Mouse (Mus musculus): ENCODE measurements around the gene 2700081O15Rik. TPM values are rescaled to one million over a fixed set of nuclear protein-coding genes. Genes with fewer than 3 reads are reported as not detected.

2700081O15Rik gene
- polyA plus RNA-seq, 1 experiment from 2014 or later, result 7.4 TPM

DNA sequence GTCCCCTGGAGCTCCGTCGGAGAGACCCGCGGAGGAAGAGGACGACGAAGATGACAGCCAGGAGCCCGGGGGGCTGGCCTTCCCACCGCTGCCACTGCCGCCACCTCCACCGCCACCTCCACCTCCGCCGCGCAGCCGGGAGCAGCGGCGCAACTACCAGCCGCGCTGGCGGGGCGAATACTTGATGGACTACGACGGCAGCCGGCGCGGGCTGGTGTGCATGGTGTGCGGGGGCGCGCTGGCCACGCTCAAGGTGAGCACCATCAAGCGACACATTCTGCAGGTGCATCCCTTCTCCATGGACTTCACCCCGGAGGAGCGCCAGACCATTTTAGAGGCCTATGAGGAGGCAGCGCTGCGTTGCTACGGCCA is 5.2 kb downstream of the 2700081O15Rik start:
- Histone ChIP-seq H3K36me3 (peaks cover 74% of the 10 kb centered on the region), H3K4me3 (replicated peaks) (peak overlapping the region; percentile 11), H3K27me3 (no peaks in the 10 kb centered on the region), H3K4me1 (peaks cover 69% of the 10 kb centered on the region), H3K9ac (peak overlapping the region; percentile 17; the same call in 1 of the 2 replicates), H3K4me2 (peak overlapping the region; percentile 49), H3K27ac (peak overlapping the region; percentile 80), H3K9me3 (replicated peaks) (no peaks in the 10 kb centered on the region)
- WGBS, result 10% methylated on average over 35 of the region's 35 CpGs
- no peak for ATAC-seq (replicated peaks; ENCODE audit: low FRiP score)

DNA sequence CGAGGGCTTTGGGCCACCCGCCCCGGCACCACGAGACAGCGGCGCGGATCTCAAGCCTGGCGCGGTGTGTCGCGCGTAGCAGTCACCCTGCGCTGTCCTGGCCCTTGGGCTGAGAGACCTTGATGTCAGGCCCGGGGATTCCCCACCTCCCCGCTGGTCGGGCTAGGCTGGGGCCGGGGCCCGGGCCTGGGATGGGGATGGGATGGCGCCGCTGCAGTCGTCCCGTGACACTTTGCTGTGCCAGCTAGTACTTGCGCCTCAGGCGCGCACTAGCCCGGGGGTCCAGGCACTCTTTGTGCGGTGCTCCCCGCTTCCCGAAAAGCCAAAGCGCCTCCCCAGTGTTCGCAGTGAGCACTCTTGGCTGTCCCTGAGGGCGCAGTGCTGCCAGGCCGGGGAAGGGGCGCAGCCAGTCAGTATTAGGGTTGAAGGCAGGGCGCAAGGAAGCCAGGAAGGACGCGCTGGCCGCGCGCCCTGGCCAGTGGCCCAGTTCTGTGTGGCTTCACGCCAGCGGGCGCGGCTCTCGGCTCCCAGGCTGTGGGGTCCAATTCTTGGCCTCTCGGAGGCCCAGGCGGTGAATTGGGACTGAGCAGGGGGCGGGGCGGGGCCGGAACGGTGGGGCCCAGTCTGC is 5.7 kb downstream of the 2700081O15Rik start:
- Histone ChIP-seq H3K9ac (peak overlapping the region; percentile 17; the same call in 1 of the 2 replicates), H3K36me3 (peaks cover 79% of the 10 kb centered on the region), H3K27me3 (no peaks in the 10 kb centered on the region), H3K27ac (peak overlapping the region; percentile 80), H3K4me1 (peaks cover 69% of the 10 kb centered on the region), H3K9me3 (replicated peaks) (no peaks in the 10 kb centered on the region), H3K4me2 (peak overlapping the region; percentile 49), H3K4me3 (replicated peaks) (peak overlapping the region; percentile 11)
- ATAC-seq (replicated peaks; ENCODE audit: low FRiP score), result peak; percentile 61
- 17% methylated on average over 51 of the region's 51 CpGs for WGBS

DNA sequence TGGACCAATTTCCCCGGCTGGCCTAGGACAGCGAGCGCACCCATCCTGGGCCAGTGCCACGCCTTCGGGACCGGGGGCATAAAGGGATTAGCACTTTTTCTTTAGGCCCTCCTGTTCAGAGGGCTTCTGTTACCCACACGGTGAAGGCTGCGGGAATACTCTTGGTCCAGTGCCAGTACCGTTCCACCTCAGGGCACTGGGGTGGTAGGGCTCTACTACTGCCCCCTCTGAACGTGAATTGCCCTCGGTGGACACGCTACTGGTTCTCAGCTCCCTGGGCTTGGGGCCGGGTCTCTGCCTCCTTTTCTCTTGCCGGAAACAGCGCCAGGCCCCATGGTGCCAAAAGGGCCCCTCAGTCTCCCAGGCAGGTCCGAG is 6.2 kb downstream of the 2700081O15Rik start:
- 28% methylated on average over 16 of the region's 16 CpGs for WGBS
- H3K27ac ChIP-seq, result peak overlapping the region; percentile 80
- no peak; the same call in 1 of the 2 replicates for ATAC-seq (replicated peaks; ENCODE audit: low FRiP score)
- H3K9me3 ChIP-seq (replicated peaks), result no peaks in the 10 kb centered on the region
- no peaks in the 10 kb centered on the region for H3K27me3 ChIP-seq
- 0 out of 2 replicates have a peak overlapping the region, but pooled peaks have one; percentile 17 for H3K9ac ChIP-seq
- peak overlapping the region; percentile 11 for H3K4me3 ChIP-seq (replicated peaks)
- peaks cover 84% of the 10 kb centered on the region for H3K36me3 ChIP-seq
- peaks cover 64% of the 10 kb centered on the region for H3K4me1 ChIP-seq
- peak overlapping the region; percentile 49 for H3K4me2 ChIP-seq

DNA sequence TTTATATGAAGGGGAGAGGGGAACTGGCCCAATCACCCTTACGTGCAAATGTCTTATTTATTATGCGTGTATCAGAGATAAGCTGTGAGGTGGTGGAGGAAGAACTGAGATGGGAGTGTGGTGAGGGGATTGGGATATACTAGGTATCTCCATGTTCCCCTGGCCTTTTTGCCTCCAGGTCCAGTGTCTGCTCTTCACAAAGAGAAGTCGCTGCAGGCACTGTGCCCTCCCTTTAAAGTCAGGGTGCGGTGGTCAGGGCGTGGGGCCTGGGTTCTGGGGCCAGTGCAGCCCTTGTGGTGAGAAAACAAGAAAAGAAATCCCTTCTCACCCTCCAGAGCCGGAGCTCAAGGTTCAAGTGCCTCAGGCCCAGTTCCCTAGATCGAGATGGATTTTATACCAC is 6.7 kb downstream of the 2700081O15Rik start:
- Histone ChIP-seq H3K9me3 (replicated peaks) (no peaks in the 10 kb centered on the region), H3K4me2 (no peak overlapping the region), H3K4me1 (peaks cover 59% of the 10 kb centered on the region), H3K27ac (0 out of 2 replicates have a peak overlapping the region, but pooled peaks have one; percentile 80), H3K36me3 (peaks cover 89% of the 10 kb centered on the region), H3K9ac (no peak overlapping the region), H3K4me3 (replicated peaks) (no peak overlapping the region), H3K27me3 (no peaks in the 10 kb centered on the region)
- WGBS, result 71% methylated on average over 7 of the region's 7 CpGs
- no peak for ATAC-seq (replicated peaks; ENCODE audit: low FRiP score)

DNA sequence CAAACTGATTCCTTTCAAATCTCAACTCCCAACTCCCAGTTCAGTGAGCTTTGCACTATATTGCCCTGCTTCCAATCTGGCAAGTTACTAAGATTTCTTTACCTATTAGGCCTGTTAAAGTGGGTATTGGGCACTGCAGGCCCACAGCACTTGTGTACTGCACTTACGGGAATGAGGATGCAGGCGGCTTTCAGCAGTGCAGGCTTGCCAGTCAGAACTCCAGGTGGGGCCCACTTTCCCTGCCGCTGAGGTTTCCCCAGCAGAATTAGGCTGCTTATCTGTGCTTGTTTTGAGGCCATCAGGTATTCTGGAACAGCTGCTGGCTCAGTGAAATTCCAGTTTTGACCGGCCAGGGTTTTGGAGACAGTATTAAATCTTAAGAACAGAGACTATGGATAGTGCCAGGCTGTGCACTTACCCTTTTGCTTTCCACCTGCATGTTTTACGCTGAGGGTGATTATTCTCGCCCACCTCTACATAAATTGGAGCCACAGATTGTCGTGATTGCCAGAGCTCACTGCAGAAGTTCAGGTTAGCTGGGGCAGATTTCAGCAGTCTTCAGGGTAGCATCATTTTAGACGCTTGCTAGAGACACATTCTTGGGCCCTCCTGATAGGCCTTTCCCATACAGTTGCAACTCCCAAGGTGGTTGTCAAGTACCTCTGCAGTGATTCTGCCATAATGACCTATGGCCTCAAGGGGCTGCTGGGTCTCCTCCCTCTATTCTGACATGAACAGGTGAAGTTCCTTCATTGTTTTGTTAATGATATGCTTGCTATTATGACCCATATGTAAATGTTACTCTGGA is 7.4 kb downstream of the 2700081O15Rik start:
- Histone ChIP-seq H3K4me2 (no peak overlapping the region), H3K4me3 (replicated peaks) (no peak overlapping the region), H3K36me3 (peaks cover 92% of the 10 kb centered on the region), H3K27me3 (no peaks in the 10 kb centered on the region), H3K9me3 (replicated peaks) (no peaks in the 10 kb centered on the region), H3K9ac (no peak overlapping the region), H3K4me1 (peaks cover 53% of the 10 kb centered on the region), H3K27ac (0 out of 2 replicates have a peak overlapping the region, but pooled peaks have one; percentile 18)
- no peak for ATAC-seq (replicated peaks; ENCODE audit: low FRiP score)
- 69% methylated on average over 8 of the region's 8 CpGs for WGBS

DNA sequence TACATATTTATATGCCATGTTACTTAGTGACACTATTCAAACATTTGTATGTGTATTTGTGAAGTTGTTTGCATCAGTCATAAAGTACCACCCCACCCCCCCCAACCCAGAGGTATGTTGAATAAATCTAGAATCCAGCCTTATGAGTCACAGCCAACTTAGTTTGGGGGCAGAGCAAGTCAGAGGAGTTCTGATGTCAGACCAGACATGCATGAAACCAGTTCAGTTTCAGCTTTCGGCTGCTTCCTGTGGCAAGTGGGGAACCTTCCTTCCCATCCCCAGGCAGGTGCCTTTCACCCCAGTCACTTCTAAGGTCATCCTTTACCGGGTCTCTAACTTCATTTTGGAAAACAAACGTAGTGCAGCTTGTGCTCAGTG is 8.0 kb downstream of the 2700081O15Rik start:
- H3K9ac ChIP-seq, result no peak overlapping the region
- no peak overlapping the region for H3K4me3 ChIP-seq (replicated peaks)
- ATAC-seq (replicated peaks; ENCODE audit: low FRiP score), result no peak
- no peaks in the 10 kb centered on the region for H3K27me3 ChIP-seq
- H3K9me3 ChIP-seq (replicated peaks), result no peaks in the 10 kb centered on the region
- no peak overlapping the region for H3K27ac ChIP-seq
- no peak overlapping the region for H3K4me2 ChIP-seq
- peaks cover 89% of the 10 kb centered on the region for H3K36me3 ChIP-seq
- peaks cover 47% of the 10 kb centered on the region for H3K4me1 ChIP-seq
- WGBS, result 48% methylated on average over 3 of the region's 3 CpGs

DNA sequence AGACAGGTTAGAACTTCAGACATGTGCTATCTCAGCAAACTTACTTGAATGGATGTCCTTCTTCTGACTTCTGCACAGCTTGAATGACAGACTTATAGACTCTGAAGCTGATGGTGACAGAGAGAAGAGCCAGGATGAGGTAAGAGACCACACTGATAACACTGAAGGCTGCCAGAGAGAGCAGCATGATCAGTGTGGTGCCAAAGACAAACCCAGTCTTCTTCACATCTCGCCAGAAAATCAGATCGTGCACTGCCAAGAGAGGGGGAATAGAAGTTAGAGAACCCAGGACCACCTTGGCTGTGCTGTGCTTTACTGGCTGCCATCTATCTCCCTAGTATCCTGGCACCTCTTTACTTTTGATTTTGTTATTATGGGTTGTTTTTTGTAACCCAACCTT is 17.5 kb downstream of the 2700081O15Rik start:
- Histone ChIP-seq H3K27me3 (no peaks in the 10 kb centered on the region), H3K9me3 (replicated peaks) (no peaks in the 10 kb centered on the region), H3K4me1 (0 out of 2 replicates have a peak, but pooled peaks cover 2% of the 10 kb centered on the region), H3K36me3 (peaks cover 52% of the 10 kb centered on the region), H3K4me2 (no peak overlapping the region), H3K4me3 (replicated peaks) (no peak overlapping the region), H3K27ac (no peak overlapping the region), H3K9ac (no peak overlapping the region)
- WGBS, result 91% methylated on average over 2 of the region's 2 CpGs
- ATAC-seq (replicated peaks; ENCODE audit: low FRiP score), result no peak

DNA sequence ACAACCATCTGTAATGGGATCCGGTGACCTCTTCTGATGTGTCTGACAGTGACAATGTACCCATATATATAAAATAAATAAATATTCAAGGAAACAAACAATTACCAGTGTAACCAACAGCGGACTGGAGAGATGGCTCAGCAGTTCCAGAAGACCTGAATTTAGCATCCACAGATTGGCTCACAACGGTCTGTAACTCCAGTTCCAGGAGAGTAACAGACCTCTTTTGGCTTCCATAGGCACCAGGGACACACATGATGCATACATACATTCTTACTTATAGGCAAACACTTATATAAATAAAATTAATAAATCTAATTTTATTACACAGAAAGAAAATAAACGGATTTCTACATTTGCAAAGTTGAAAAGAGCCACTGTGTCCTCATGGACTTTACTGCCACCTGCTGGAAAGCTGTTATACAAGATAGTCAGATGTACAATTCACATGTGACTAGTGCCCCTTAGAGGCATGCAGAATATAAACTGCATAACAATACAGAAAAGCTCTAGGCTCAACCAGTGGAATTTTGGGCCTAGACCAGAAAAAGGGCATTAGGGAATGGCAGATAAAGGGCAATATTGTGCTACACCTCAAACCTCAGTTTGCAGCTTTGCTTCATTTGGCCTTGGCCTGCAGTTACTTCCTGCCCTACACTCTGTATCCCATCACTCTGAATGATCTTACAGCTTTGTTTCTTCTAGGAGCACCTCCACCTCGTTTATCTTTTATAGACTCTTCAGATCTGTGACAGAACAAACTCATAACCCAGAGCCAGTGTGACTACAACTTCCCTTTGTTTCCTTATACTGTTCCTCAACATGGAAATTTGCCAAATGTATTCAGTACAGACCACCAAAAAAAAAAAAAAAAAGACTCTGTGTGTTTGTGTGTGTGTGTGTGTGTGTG is 18.9 kb downstream of the 2700081O15Rik start:
- no peak overlapping the region for H3K4me2 ChIP-seq
- peaks cover 39% of the 10 kb centered on the region for H3K36me3 ChIP-seq
- ATAC-seq (replicated peaks; ENCODE audit: low FRiP score), result no peak
- peak overlapping the region; percentile 63; the same call in 1 of the 2 replicates for H3K27ac ChIP-seq
- no peaks in the 10 kb centered on the region for H3K27me3 ChIP-seq
- no peak overlapping the region for H3K9ac ChIP-seq
- H3K4me1 ChIP-seq, result 0 out of 2 replicates have a peak, but pooled peaks cover 2% of the 10 kb centered on the region
- 65% methylated on average over 5 of the region's 5 CpGs for WGBS
- H3K9me3 ChIP-seq (replicated peaks), result no peaks in the 10 kb centered on the region
- H3K4me3 ChIP-seq (replicated peaks), result no peak overlapping the region

DNA sequence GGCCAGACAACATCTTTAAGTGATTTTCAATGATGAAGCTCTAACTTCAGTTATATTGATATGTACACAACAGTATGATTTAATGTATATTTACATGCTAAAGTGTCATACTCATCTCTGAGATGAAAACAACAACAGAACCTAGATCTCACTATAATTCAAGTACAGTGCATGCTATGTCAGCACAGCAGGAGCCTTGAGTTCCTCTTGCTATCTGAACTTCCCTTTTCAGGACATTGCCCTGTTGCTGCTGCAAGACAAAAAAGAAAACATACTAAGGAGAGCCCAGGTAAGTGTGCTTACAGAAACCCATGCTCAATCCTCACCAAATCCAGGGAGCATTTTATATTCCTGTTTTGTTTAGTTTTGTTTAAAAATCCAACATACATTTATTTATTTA is 20.9 kb downstream of the 2700081O15Rik start:
- H3K27me3 ChIP-seq, result no peaks in the 10 kb centered on the region
- H3K4me3 ChIP-seq (replicated peaks), result no peak overlapping the region
- no peak overlapping the region for H3K27ac ChIP-seq
- H3K36me3 ChIP-seq, result peaks cover 19% of the 10 kb centered on the region
- H3K4me1 ChIP-seq, result 0 out of 2 replicates have a peak, but pooled peaks cover 2% of the 10 kb centered on the region
- no peaks in the 10 kb centered on the region for H3K9me3 ChIP-seq (replicated peaks)
- ATAC-seq (replicated peaks; ENCODE audit: low FRiP score), result no peak
- no peak overlapping the region for H3K9ac ChIP-seq
- no peak overlapping the region for H3K4me2 ChIP-seq

DNA sequence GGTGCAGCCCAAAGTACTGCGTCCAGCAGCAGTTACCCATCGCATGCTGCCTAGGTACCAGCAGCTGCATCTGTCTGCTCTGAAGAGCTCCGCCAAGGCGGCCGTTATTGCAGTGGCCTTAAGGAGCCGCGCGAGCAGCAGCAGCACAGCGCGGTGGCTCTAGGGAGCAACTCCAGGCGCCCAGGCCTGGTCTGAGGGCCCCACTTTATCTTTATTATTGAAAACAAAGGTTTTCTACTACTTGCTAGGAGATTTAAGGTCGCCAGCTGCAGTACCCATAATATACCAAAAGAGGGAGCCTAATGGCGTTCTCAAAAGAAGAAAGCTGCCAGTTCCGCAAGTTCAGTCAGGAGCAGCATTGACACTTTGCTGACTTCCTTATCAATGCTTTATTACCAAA is 24.1 kb downstream of the 2700081O15Rik start:
- 58% methylated on average over 14 of the region's 14 CpGs for WGBS
- H3K27ac ChIP-seq, result no peak overlapping the region

DNA sequence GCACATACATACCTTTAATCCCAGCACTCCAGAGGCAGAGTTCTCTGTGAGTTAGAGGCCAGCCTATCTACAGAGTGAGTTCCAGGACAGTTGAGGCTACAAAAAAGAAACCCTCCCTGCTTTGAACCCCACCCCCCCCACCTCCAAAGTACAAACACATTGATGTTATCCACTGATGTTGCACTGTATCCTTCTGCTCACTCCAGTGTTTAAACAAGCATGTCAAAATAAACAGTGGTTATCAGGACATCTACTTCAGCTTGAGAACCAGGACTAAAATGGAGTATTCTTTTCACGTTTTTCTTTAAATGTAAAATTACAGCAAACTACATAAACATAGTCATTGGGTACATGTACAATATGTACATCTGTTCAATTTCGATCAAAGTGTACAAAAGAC is 27.7 kb downstream of the 2700081O15Rik start:
- no peak overlapping the region for H3K4me2 ChIP-seq
- H3K9ac ChIP-seq, result no peak overlapping the region
- no peak for ATAC-seq (replicated peaks; ENCODE audit: low FRiP score)
- WGBS, result 94% methylated on average over 2 of the region's 2 CpGs
- H3K27ac ChIP-seq, result no peak overlapping the region
- no peaks in the 10 kb centered on the region for H3K27me3 ChIP-seq
- H3K36me3 ChIP-seq, result peaks cover 12% of the 10 kb centered on the region
- H3K4me3 ChIP-seq (replicated peaks), result no peak overlapping the region
- no peaks in the 10 kb centered on the region for H3K9me3 ChIP-seq (replicated peaks)
- H3K4me1 ChIP-seq, result 0 out of 2 replicates have a peak, but pooled peaks cover 2% of the 10 kb centered on the region

More for the DNA sequence above, 24.1 kb downstream of the 2700081O15Rik start:
- H3K4me3 ChIP-seq (replicated peaks), result no peak overlapping the region
- H3K27me3 ChIP-seq, result no peaks in the 10 kb centered on the region
- H3K36me3 ChIP-seq, result peaks cover 8% of the 10 kb centered on the region
- 0 out of 2 replicates have a peak, but pooled peaks cover 3% of the 10 kb centered on the region for H3K4me1 ChIP-seq
- no peaks in the 10 kb centered on the region for H3K9me3 ChIP-seq (replicated peaks)
- ATAC-seq (replicated peaks; ENCODE audit: low FRiP score), result no peak
- H3K4me2 ChIP-seq, result no peak overlapping the region
- no peak overlapping the region for H3K9ac ChIP-seq
